Mouse (Mus musculus) midbrain, embryonic 11.5 days (tissue): ENCODE data around the gene Gpr87. TPM values are rescaled to one million over a fixed set of nuclear protein-coding genes. Genes with fewer than 3 reads are reported as not detected.

ENCODE experiments used
- ATAC-seq: fragments of 200-750 bp; cut with Nextera tagmentation; 2 replicates; pipeline ENCODE4 v1.8.0; 2017; ENCODE audit warnings: moderate TSS enrichment, moderate library complexity; ENCODE audit not compliant: low FRiP score
- DNase-seq: peaks from one replicate; pipeline ENCODE4 v3.0.0; 2015; ENCODE audit warnings: low spot score; ENCODE audit errors: missing footprints
- H3K27ac ChIP-seq: fragments of 300-500 bp; sonication (generic); 2 replicates; pipeline ENCODE4 v1.5.1; 2014; ENCODE audit warnings: low read depth, low read length
- H3K27me3 ChIP-seq: fragments of 300-500 bp; sonication (generic); 2 replicates; pipeline ENCODE4 v1.6.1; 2014; ENCODE audit warnings: mild to moderate bottlenecking, low read length, moderate library complexity, mixed read lengths; ENCODE audit not compliant: control insufficient read depth, insufficient read depth
- H3K36me3 ChIP-seq: fragments of 300-500 bp; sonication (generic); 2 replicates; pipeline ENCODE4 v1.6.1; 2014; ENCODE audit warnings: mild to moderate bottlenecking, low read length, moderate library complexity, mixed read lengths; ENCODE audit not compliant: control insufficient read depth, insufficient read depth
- H3K4me1 ChIP-seq: fragments of 300-500 bp; sonication (generic); 2 replicates; pipeline ENCODE4 v1.6.1; 2014; ENCODE audit warnings: low read length; ENCODE audit not compliant: control insufficient read depth, insufficient read depth
- H3K4me2 ChIP-seq: fragments of 300-500 bp; sonication (generic); 2 replicates; pipeline ENCODE4 v1.6.1; 2014; ENCODE audit warnings: mild to moderate bottlenecking, moderate library complexity
- H3K4me3 ChIP-seq: fragments of 300-500 bp; sonication (generic); 2 replicates; pipeline ENCODE4 v1.5.1; 2014; ENCODE audit warnings: low read depth, low read length
- H3K9ac ChIP-seq: fragments of 300-500 bp; sonication (generic); 2 replicates; pipeline ENCODE4 v1.6.1; 2014; ENCODE audit warnings: low read length
- H3K9me3 ChIP-seq: fragments of 300-500 bp; sonication (generic); 2 replicates; pipeline ENCODE4 v1.6.1; 2016; ENCODE audit warnings: low read length; ENCODE audit not compliant: control insufficient read depth
- WGBS: fragments of 180-500 bp; shearing (Covaris S2); extraction: QIAGEN DNeasy Blood & Tissue Kit; methylation state at CpG from one replicate; pipeline ENCODE4 v1.1.7; 2014; 5-methylcytosine and 5-hydroxymethylcytosine counted together
- polyA plus RNA-seq: library from polyadenylated mRNA; unstranded; fragments of >200 nt; fragmentation: Nextera tagmentation; extraction: Ambion mirVana; gene quantifications from 2 replicates; pipeline ENCODE4 v1.2.1, GENCODE M21; 2014

The Gpr87 gene
- polyA plus RNA-seq, 1 experiment from 2014 or later: 0.26 TPM

DNA sequence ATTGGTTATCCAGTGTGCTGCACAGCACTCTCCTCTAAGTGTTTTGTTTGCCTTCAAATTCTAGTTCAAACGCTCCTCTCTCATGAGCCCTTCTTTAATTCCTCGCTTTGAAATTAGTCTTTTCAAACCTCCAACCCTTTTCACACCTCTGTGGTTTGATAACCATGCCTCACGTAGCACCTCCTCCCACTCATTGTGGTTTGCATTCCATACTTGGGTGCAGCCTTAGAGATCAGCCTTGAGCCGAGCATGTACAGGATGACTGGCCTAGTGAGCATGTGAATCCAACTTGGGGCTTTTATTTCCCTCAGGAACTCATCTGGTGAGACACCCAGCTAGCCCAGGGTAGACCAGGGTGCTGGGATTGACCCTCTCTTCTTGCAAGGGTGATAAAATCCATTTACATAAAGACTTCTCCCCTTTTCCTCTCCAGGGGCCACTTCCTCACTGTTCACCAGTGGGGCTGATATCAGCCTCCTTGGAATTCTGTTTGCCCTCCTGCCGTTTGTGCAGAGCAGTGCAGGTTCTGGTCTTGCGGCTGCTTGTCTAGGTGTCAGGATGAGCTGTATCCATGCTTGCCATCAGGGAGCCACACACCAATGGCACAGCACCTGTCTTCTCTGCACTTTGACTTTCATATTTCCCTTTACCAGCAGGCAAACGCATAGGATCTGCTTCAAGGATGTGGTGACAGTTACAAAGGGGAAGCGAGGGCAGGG lies 9.1 kb upstream of the Gpr87 start:
- DNase-seq: no peak
- WGBS: 81% methylated on average over 8 of the region's 8 CpGs

DNA sequence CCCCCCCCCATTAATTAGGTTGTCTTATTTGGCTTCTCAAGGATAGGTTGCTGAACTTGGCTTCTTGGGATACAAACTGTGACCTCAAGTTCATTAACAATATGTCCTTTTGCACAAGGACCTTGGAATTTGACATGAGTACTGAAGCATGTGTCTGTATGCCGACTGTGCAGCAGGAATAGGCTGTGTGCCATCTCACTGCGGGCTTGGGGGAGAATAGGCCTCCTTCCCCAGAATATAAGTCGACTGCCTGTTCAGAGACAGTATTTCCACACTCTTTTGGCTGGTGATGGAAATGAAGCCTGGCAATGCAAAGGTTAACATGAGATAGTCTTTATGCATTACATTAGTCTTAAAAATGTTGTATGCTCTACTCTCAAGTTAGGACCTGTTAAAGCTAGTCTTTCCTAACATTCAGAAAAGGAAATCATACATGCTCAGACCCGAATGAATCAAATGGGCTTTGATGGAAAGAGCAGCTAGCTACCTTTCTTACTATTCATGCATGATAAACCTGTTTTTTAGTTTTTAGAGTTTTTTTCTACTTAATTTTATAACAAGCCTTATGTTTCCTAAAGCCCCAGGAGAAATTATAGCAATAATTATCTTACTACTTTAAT lies 2.5 kb upstream of the Gpr87 start:
- H3K4me1 ChIP-seq: no peaks in the 10 kb centered on the region
- H3K4me3 ChIP-seq: no peak overlapping the region
- no peak overlapping the region for H3K27ac ChIP-seq
- DNase-seq: peak; percentile 64
- H3K9me3 ChIP-seq: no peaks in the 10 kb centered on the region
- H3K4me2 ChIP-seq: no peak overlapping the region
- 84% methylated on average over 4 of the region's 4 CpGs for WGBS
- no peaks in the 10 kb centered on the region for H3K36me3 ChIP-seq
- no peak for ATAC-seq
- H3K27me3 ChIP-seq: no peaks in the 10 kb centered on the region
- H3K9ac ChIP-seq: no peak overlapping the region

More for the DNA sequence above, 9.1 kb upstream of the Gpr87 start:
- Histone ChIP-seq H3K9ac (no peak overlapping the region), H3K4me2 (no peak overlapping the region), H3K27ac (no peak overlapping the region), H3K4me3 (no peak overlapping the region), H3K27me3 (no peaks in the 10 kb centered on the region), H3K9me3 (no peaks in the 10 kb centered on the region), H3K4me1 (no peaks in the 10 kb centered on the region), H3K36me3 (no peaks in the 10 kb centered on the region)
- ATAC-seq: no peak

DNA sequence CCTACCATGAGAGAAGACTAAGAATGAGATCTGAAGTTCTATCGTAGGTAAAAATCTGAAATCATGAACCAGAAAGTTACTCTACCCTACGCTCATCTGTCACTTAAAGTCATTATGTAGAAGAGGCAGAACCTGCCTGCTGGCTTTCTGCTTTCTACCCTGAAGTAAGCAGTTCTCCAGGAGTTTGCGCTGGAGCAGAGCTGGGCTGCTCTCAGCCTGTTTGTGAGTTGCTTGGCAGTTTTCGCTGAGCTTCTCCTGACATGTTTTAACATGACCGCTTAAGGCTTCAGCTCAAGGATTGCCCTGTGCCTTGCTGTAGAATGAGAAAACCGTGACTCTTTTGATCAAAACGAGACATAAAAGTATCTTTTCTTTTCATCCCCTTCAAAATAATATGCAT lies 805 bp downstream of the Gpr87 start:
- WGBS: 92% methylated on average over 7 of the region's 7 CpGs

DNA sequence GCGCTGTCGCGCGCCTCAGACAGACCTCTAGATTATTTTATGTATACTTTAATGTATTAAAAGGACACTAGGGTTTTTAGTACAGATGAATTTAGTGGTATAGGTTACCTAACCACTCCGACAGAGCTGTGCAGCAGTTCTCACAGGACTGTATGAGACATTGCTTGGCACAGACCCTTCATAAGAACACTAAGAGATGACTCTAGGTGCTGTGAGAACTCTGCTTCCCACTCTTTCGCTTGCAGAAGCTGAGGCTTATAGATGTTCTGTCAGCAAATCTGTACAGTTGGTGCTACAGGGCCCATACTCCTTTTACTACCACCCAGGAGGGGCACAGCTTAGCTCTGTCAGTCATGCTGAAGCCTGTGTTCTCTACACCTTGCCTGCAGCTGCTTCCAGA lies 3.2 kb downstream of the Gpr87 start:
- no peak overlapping the region for H3K4me2 ChIP-seq
- H3K27ac ChIP-seq: no peak overlapping the region
- no peaks in the 10 kb centered on the region for H3K4me1 ChIP-seq
- no peaks in the 10 kb centered on the region for H3K9me3 ChIP-seq
- H3K27me3 ChIP-seq: no peaks in the 10 kb centered on the region
- 94% methylated on average over 6 of the region's 6 CpGs for WGBS
- H3K36me3 ChIP-seq: no peaks in the 10 kb centered on the region
- no peak overlapping the region for H3K4me3 ChIP-seq
- DNase-seq (no peak), ATAC-seq (no peak)
- H3K9ac ChIP-seq: no peak overlapping the region

More for the DNA sequence above, 805 bp downstream of the Gpr87 start:
- DNase-seq: no peak
- H3K9me3 ChIP-seq: no peaks in the 10 kb centered on the region
- H3K9ac ChIP-seq: no peak overlapping the region
- ATAC-seq: no peak
- H3K4me2 ChIP-seq: no peak overlapping the region
- no peaks in the 10 kb centered on the region for H3K36me3 ChIP-seq
- no peak overlapping the region for H3K27ac ChIP-seq
- H3K4me3 ChIP-seq: no peak overlapping the region
- H3K4me1 ChIP-seq: no peaks in the 10 kb centered on the region
- no peaks in the 10 kb centered on the region for H3K27me3 ChIP-seq

DNA sequence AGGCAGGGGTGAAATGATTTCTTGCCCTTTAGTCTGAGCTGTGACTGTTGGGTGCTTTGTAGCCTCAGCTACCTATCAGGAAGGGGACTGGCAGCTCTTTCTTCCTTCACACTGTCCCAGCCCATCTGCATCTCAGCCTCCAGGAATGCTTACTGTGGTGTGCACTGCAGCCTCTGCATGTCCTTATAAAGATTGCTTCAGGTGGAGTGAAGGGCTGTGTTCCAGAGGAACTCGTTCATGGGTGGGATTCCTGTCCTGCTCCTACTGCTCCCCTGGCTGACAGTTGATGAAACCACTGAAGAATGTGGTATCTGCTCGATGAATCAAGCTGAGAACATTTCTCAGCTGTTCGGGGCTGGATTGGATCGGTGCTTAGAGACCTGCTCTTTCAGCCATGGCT lies 7.6 kb downstream of the Gpr87 start:
- Histone ChIP-seq H3K9me3 (no peaks in the 10 kb centered on the region), H3K4me3 (no peak overlapping the region), H3K4me1 (no peaks in the 10 kb centered on the region), H3K36me3 (no peaks in the 10 kb centered on the region), H3K27ac (no peak overlapping the region), H3K4me2 (no peak overlapping the region), H3K27me3 (no peaks in the 10 kb centered on the region), H3K9ac (no peak overlapping the region)
- WGBS: 85% methylated on average over 4 of the region's 4 CpGs
- DNase-seq: peak; percentile 28
- ATAC-seq: no peak

DNA sequence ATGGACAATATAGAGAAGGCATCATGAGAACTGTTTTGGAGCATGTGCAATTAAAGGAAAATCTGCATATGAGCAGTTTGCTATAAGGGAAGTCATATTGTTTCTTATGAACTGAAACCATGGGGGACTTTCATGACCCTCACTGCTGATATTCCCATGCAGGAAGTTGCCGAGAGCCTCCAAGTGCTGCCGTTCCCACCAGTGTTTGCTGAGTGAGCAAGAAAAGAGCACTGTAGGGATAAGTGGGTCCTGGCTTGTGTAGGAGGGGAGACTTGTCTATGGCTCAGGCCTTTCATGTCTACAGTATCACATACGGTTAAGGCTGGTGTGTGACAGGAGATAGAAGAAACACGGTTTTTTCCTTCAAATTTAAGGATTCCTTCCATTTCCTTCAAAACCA lies 9.2 kb downstream of the Gpr87 start:
- H3K4me3 ChIP-seq: no peak overlapping the region
- no peaks in the 10 kb centered on the region for H3K4me1 ChIP-seq
- H3K27ac ChIP-seq: no peak overlapping the region
- DNase-seq (peak; percentile 67), ATAC-seq (no peak)
- no peak overlapping the region for H3K4me2 ChIP-seq
- H3K36me3 ChIP-seq: no peaks in the 10 kb centered on the region
- H3K9ac ChIP-seq: no peak overlapping the region
- H3K9me3 ChIP-seq: no peaks in the 10 kb centered on the region
- 91% methylated on average over 4 of the region's 4 CpGs for WGBS
- H3K27me3 ChIP-seq: no peaks in the 10 kb centered on the region

DNA sequence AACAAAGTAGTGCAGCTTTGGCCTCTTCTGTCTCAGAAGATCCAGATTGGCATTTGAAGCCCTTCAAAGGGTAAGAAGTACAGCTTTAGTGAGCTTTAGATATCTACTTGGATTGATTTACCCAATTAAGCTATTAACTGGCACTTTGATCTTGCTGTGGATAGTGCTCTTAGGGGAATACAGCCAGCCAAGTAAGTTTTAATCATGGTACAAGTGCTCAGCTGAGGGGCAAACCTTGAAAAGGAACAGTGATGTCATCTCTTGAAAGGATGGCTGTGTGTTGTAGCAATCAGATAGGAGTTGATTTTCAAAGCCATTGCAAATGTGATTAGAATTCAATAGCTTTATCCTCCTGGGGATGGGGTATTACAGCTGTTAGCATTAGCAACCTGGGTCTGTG lies 12.8 kb downstream of the Gpr87 start:
- no peak for DNase-seq
- peak; percentile 40; the same call in 1 of the 2 replicates for ATAC-seq
- H3K4me3 ChIP-seq: no peak overlapping the region

DNA sequence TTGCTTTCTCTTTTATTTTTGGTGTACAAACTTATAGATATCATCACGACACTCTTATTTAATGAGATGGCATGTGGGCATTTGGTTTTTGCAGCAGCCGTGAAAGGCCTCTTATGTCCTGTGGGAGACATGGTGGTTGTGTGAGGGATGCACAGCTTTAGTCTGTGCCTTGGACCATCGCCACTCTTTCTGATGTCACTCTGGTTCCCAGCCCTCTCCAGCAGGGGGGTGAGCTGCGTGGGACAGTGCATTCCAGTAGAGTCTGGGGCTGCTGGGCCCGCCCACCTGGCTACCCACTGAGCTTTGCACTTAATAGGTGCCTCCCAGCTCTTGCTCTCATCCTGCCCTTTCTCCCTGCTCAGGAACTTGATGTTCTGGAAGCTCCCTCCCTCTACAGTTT lies 13.8 kb downstream of the Gpr87 start:
- 63% methylated on average over 5 of the region's 5 CpGs for WGBS
- Histone ChIP-seq H3K27me3 (no peaks in the 10 kb centered on the region), H3K4me1 (no peaks in the 10 kb centered on the region)

More for the DNA sequence above, 12.8 kb downstream of the Gpr87 start:
- H3K27me3 ChIP-seq: no peaks in the 10 kb centered on the region
- H3K36me3 ChIP-seq: no peaks in the 10 kb centered on the region
- no peak overlapping the region for H3K4me2 ChIP-seq
- no peaks in the 10 kb centered on the region for H3K9me3 ChIP-seq
- H3K27ac ChIP-seq: no peak overlapping the region
- no peak overlapping the region for H3K9ac ChIP-seq
- no peaks in the 10 kb centered on the region for H3K4me1 ChIP-seq

DNA sequence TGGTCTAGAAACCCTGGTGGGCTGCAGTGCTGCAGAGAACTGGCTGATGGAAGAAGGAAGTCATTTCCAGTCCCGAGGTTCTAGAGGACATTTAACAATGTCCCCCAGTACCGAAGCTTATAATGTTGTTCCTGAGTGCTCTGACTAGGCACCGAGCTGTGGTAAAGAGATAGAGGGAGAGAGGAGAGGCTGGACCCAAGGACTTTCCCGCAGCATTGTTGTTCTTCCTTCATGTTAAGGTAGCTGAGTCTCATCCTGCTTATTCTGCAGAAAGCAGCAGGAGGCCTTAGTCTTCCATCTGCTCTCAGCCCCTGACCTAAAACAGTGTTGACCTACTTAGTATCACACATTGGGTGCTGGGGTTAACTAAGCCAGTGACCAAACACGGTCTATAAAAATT lies 18.0 kb downstream of the Gpr87 start:
- H3K4me2 ChIP-seq: no peak overlapping the region
- no peaks in the 10 kb centered on the region for H3K36me3 ChIP-seq
- no peaks in the 10 kb centered on the region for H3K9me3 ChIP-seq
- no peak overlapping the region for H3K4me3 ChIP-seq
- WGBS: 64% methylated on average over 5 of the region's 5 CpGs
- no peaks in the 10 kb centered on the region for H3K27me3 ChIP-seq
- no peak overlapping the region for H3K27ac ChIP-seq
- DNase-seq (no peak), ATAC-seq (no peak)
- no peak overlapping the region for H3K9ac ChIP-seq
- H3K4me1 ChIP-seq: no peaks in the 10 kb centered on the region

More for the DNA sequence above, 13.8 kb downstream of the Gpr87 start:
- Histone ChIP-seq H3K4me3 (no peak overlapping the region), H3K27ac (no peak overlapping the region), H3K4me2 (no peak overlapping the region), H3K36me3 (no peaks in the 10 kb centered on the region), H3K9me3 (no peaks in the 10 kb centered on the region), H3K9ac (no peak overlapping the region)
- DNase-seq (no peak), ATAC-seq (no peak)
